Mouse (Mus musculus) hematopoietic stem cell, adult 5-6 weeks (primary cell): ENCODE data around the gene Tppp. TPM values are rescaled to one million over a fixed set of nuclear protein-coding genes. Genes with fewer than 3 reads are reported as not detected.
"Not testable (repeated sequence)": the region's sequence is repeated elsewhere in the genome, so short reads cannot be mapped to it uniquely, and the experiment has no call there.

Experiments used
- ATAC-seq, 2 experiments: fragments of 125-278 bp in 1 of 2; replicated peaks in 1 of 2; 2 replicates each; pipeline ENCODE4 v1.8.0; 2016 to 2017; ENCODE audit warnings: inconsistent platforms in 2 of 2, mild to moderate bottlenecking in 2 of 2, moderate number of reproducible peaks in 2 of 2, low read depth in 1 of 2, moderate TSS enrichment in 1 of 2; ENCODE audit not compliant: low FRiP score in 2 of 2, poor library complexity in 2 of 2, severe bottlenecking in 2 of 2, insufficient read depth in 1 of 2, low TSS enrichment in 1 of 2
- total RNA-seq: library from RNA; stranded (forward); fragments of 172-1452, 232-1000 nt; gene quantifications from 2 replicates; pipeline ENCODE4 v1.2.3, GENCODE M21; 2017

Gene Tppp
- 0.44 TPM in 1 of 2 replicates, not detected in the other for total RNA-seq

- ATAC-seq: peak; percentile 93 to 95
Observed at GRCm38 (mm10) chr13:74008948-74009718, at the start of gene Tppp. Gene Tppp (plus strand): TSS chr13:74009407.

GRCm38 (mm10) chr13:73960117-73960652 is 49.0 kb upstream of the Tppp start:
- ATAC-seq: no peak

GRCm38 (mm10) chr13:73961177-73961576 is 48.0 kb upstream of the Tppp start:
- no peak for ATAC-seq

GRCm38 (mm10) chr13:73963551-73963950 is 45.7 kb upstream of the Tppp start, which contains the start of gene Zdhhc11:
Gene Zdhhc11 (plus strand): TSS chr13:73963851.
- ATAC-seq: no peak

GRCm38 (mm10) chr13:73970545-73971448 is 38.4 kb upstream of the Tppp start:
- ATAC-seq: peak; percentile 82 to 88

GRCm38 (mm10) chr13:73974523-73974922 is 34.7 kb upstream of the Tppp start:
- no peak for ATAC-seq

GRCm38 (mm10) chr13:73976935-73977334 is 32.3 kb upstream of the Tppp start:
- no peak for ATAC-seq

- peak in 1 of 2 experiments; percentile 34; a peak in 1 of 4 replicates for ATAC-seq
Observed at GRCm38 (mm10) chr13:73990325-73990724, 18.9 kb upstream of the Tppp start.

- ATAC-seq: peak in 1 of 2 experiments; percentile 62; a peak in 1 of 4 replicates
Observed at GRCm38 (mm10) chr13:73990761-73991160, 18.4 kb upstream of the Tppp start.

GRCm38 (mm10) chr13:73991267-73991666 is 17.9 kb upstream of the Tppp start:
- no peak for ATAC-seq

- peak in 1 of 2 experiments; percentile 64; a peak in 1 of 4 replicates for ATAC-seq
Observed at GRCm38 (mm10) chr13:73996456-73996855, 12.8 kb upstream of the Tppp start.

- no peak for ATAC-seq
Observed at GRCm38 (mm10) chr13:74000519-74000918, 8.7 kb upstream of the Tppp start.

GRCm38 (mm10) chr13:74000961-74001360 is 8.2 kb upstream of the Tppp start:
- ATAC-seq: no peak

- ATAC-seq: no peak
Observed at GRCm38 (mm10) chr13:74001492-74001891, 7.7 kb upstream of the Tppp start.

GRCm38 (mm10) chr13:74006881-74007280 is 2.3 kb upstream of the Tppp start:
- ATAC-seq: not testable (repeated sequence)

GRCm38 (mm10) chr13:74008216-74008615 is 991 bp upstream of the Tppp start:
- not testable (repeated sequence) for ATAC-seq

GRCm38 (mm10) chr13:74009791-74010614 is 796 bp downstream of the Tppp start:
- 0 out of 4 replicates have a peak, but pooled peaks have one; percentile 3 to 6 for ATAC-seq
